Mouse (Mus musculus) left cerebral cortex, postnatal 36 days (tissue): Measurements from ENCODE around the gene Skor1. TPM values are rescaled to one million over a fixed set of nuclear protein-coding genes. Genes with fewer than 3 reads are reported as not detected.

Experiments
- DNase-seq, 2 experiments: peaks; one replicate each; pipeline ENCODE4 v3.0.0; 2021 to 2022; ENCODE audit warnings: low spot score in 2 of 2, mixed read lengths in 1 of 2
- intact Hi-C: fragments of 180-260 bp; cut with DNase I; formaldehyde crosslinking; loops from one replicate; pipeline ENCODE4 v1.15.1; 2025
- total RNA-seq, 2 experiments: library from RNA; stranded (reverse); gene quantifications; 2 replicates each; pipeline ENCODE4 v1.2.3; 2021

The Skor1 gene
- total RNA-seq, 2 experiments from 2014 or later = 0.18 to 0.22 TPM

DNA sequence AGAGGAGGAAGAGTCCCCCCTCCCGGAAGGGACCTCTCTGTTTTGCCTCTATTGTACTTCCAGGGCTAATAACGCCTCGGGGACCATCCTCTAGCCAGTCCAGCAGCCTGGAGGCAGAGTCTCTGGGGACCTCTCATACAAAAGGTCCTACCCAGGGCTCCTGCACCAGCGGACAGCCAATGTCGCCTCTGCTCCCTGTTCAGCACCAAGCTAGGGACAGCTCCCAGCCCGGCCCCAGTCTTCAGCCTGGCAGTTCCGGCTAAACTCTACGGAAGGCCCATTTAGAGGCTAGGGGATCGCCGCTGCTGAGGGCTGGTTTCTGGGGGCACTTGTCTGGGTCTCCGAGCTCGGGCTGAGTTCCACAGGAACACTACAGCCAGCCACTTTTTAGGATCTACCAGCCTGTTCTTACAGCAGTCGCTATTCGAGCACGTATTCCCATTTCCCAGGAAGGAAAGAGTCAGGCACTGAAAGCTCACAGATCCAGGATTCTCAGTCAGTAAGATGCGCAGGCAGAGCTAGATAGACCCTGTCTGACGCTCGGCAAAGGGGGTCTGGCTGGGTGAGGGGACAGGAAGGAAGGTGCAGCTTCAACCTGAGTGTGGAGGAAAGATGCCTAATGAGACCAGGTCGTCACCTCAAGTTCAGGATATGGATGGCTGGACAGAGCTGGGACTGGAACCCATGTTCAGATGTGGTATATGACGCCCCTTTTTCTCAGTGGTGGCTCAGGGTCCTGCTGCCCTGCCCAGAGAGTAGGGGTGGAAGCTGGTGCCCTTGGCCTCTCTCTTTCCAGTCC, 2.5 kb upstream of the Skor1 start:
- DNase-seq = no peak
- intact Hi-C loops = no loop called here

DNA sequence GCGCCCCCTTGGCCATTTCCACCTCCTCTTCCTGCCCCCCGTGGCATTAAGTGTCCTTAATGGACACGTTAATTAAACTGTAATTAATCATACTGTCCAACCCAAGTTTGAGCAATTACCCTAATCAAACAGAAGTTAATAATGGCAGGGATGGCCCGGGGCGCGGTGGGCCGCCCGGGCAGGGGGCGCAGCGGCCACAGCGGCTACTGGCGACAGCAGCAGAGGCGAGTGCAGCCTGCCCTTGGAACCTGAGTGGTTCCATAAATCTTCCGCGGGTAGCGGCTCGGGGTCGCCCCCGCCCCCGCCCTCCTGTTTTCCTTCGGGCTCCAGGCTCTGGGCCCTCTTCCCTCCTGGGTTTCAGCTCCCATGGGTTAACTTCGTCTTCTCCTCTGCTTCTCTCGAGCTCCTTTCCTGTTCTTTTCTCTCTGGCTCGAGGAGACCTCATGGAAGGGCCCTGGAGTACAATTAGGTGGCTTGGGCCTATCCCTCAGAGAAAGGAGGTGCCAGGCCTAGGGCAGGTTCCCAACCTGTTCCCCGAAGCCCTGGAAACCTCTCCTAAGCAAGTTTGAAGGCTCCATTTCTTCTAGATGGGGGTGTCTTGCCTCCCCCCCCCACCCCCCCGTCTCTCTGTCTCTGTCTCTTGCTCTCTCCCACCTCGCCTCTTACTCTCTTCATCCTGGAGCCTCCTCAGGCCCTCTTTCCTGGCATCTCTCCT, 1.5 kb upstream of the Skor1 start:
- intact Hi-C loops = no loop called here
- DNase-seq = no peak

DNA sequence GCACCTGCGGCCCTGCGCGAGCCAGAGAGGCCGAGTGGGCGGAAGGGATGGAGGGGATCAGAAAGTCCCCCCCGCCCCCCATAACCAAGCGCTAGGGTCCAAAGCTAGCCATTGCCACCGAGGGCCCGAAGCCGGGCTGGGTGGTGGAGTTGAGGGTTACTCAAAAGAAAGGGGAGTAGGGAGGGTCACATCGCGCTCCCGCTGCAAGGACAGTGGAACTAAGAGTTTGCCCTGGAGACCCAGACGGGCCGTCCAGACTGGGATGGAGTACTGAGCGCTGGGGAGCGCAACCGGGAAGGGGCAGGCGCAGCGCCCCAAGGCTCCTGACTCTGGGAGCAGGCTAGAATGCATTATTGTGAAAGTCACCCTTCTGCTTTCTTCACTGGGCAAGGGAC, 608 bp upstream of the Skor1 start:
- DNase-seq = no peak
- intact Hi-C loops = loop anchor here (5.0 kb wide), 1 partner anchor 363 kb away; no protein-coding TSS in a partner anchor

DNA sequence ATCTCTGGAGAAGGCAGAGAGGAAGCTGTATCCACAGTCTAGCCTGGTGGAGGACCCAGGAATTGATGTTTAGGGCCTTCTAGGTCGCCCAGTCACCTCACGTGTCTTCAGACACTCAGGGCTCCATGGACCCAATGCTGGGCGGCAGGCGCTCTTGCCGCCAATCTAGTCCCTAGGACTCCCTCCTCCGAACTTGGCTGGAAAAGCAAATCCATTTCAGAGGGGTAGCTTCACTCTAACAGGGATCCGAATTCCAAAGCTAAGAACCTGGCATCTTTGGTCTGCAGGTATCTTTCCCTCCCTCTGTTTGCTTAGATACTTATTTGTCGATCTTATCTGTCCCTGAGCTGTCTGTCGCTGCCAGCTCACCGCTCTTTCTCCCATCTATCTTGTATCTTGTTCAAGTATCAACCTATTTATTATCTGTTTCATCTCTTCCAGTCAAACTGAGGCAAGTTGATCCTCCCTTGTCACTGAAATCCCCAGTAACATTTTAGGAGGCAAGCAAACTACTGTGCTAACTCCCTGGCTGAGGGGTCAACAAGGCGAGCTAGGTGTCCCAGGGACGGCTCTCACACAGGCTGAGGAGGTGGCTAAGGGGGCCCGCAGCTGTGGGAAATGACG, 863 bp downstream of the Skor1 start:
- intact Hi-C loops = loop anchor here (5.0 kb wide), 1 partner anchor 364 kb away; no protein-coding TSS in a partner anchor
- DNase-seq = no peak

DNA sequence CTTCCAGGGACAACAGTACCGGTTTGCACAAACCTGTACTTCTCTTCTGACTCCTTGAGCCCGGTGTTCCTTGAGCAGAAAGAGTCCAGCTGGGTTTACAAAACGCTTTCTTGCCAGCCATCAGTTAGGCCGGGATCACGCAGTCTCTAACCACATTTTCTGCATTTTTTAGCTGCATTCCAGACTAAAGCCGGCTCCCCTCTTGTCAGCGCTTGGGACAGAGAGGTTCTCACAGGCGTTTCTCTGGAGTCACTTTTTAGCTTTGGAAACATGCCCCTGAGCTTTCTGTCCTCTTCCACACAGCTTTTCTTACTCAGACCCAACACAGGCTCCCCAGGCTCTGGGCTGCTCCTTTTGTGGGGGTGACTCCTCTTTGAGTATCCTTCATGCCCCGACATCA, 1.5 kb downstream of the Skor1 start:
- no peak for DNase-seq
- intact Hi-C loops = loop anchor here (5.0 kb wide), 1 partner anchor 365 kb away; no protein-coding TSS in a partner anchor

DNA sequence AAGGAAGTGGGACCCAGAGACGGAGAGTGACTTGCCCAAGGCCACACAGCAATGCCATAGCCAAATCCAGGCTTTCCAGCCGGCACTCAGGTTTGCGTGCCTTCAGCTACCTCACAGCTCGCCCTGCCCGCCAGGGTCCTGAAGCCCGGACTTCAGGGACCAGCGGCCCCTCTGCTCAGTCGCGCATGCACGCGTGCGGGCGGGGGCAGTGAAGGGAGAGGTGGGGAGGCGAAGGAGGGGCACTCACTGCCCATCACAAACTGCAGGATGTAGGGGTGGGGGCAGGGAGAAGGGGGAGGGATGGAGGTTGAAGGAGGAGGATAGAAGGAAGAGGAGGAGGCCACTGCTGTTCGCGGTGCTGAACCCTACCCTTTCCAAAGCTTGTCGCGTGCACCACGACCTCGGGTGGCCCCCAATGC, 1.9 kb downstream of the Skor1 start:
- intact Hi-C loops = loop anchor here (5.0 kb wide), 1 partner anchor 365 kb away; no protein-coding TSS in a partner anchor
- DNase-seq = no peak

DNA sequence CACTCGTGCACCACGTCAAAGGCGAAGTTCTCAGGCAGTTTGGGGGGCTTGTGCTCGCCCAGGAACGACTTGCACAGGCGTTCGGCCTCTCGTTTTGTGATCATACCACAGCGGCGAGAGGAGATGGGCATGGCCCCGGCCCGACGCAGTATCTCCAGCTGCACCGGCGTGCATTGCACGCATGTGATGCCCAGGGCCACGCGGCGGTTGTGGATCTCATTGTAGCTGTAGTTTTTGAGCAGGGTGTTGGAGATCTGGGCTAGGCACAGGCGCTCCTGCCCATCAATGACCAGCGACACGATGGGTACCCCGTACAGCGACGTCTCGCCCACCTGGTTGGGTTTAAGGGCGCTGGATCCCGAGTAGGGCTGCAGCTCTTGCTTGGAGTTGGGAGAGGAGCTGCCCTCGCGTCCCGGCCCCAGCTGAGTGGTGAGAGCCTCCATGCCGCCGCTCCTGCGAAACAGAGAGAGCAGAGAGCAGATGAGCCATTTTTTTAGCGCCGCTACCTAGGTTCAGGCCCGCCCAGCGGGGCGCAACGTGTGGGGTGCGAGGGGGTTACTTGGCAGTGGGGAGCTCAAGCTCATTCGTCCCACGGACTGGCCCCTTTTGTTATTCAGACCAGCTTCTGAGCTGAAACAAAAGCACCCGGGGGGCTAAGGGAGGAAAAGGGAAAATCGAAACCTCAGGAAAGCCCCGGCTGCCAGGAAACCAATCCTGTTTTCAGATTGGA, 2.5 kb downstream of the Skor1 start:
- DNase-seq = no peak
- intact Hi-C loops = loop anchor here (5.0 kb wide), 1 partner anchor 366 kb away; no protein-coding TSS in a partner anchor

DNA sequence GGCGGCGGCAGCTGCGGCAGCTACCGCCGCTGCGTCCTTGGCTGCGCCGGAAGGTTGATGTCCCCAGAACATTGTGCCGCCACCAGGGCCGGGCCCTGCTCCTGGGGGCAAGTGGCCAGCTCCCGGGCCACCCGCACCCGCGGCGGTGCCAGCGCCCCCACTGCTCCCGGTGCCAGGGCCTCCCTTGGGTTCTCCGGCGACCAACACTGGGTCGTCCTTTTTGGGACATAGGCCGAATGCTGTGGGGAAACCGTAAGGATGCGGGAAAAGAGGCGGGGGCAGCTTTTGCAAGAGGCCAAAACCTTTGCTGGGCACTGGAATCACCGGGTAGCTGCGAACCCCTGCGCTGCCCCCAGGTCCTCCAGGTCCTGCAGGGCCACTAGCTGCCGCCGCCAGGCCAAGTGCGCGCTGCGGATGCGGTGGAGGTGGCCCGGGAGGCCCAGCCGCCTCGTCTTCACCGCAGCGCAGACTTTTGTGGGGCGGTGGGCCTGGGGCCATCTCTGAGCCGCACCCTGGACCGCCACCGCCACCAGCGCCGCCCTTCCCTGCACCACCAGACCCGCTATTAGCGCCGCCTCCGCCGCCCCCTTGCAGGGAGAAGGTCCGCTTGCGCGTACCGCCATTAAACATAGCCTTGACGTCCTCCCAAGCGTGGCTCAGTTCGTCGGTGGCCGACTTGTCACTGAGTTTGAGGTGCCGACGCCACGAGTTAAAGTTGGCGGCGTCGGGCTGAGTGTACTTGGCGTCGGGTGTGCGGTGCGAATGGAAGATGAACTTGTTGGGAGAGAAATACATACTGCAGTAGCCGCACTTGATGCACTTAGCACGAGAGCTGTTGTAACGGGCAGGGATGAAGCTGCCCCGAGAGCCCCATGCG, 3.3 kb downstream of the Skor1 start:
- no peak for DNase-seq
- intact Hi-C loops = loop anchor here (5.0 kb wide), 1 partner anchor 367 kb away; no protein-coding TSS in a partner anchor

DNA sequence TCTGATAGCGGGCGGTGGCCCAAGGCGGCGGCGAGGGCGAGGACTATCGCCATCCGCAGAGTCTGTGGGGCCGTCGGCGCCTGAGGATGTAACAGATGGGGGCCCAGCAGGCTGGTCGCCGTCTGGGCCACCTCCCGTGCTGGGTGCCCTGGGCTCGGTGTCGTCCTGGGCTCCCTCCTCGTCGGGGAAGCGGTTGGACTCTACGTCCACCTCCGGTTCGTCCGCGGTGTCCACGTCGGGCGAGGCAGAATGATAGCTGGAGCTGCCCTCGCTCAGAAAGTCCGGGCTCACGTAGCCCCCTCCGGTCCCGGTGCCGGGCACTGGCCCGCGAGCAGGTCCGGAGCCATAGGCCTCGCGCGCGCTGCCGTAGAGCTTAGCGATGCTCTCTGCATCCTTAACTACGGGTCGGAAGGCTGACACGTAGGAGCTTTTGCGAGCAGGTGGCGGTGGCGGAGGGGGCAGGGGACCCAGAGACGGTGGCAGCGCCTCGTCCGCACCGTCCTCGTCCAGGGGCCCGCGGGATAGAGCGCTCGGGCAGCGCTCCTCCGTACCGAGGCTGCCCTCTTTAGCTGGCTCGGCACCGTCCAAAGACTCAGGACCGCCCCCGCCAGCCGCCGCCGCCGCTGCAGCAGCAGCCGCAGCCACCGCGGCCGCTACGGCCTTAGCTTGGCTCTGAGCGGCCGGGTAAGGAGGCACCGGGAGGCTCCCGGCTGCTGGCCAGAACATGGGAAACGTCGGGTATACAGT, 4.1 kb downstream of the Skor1 start:
- intact Hi-C loops = loop anchor here (5.0 kb wide), 1 partner anchor 368 kb away; no protein-coding TSS in a partner anchor
- DNase-seq = no peak

DNA sequence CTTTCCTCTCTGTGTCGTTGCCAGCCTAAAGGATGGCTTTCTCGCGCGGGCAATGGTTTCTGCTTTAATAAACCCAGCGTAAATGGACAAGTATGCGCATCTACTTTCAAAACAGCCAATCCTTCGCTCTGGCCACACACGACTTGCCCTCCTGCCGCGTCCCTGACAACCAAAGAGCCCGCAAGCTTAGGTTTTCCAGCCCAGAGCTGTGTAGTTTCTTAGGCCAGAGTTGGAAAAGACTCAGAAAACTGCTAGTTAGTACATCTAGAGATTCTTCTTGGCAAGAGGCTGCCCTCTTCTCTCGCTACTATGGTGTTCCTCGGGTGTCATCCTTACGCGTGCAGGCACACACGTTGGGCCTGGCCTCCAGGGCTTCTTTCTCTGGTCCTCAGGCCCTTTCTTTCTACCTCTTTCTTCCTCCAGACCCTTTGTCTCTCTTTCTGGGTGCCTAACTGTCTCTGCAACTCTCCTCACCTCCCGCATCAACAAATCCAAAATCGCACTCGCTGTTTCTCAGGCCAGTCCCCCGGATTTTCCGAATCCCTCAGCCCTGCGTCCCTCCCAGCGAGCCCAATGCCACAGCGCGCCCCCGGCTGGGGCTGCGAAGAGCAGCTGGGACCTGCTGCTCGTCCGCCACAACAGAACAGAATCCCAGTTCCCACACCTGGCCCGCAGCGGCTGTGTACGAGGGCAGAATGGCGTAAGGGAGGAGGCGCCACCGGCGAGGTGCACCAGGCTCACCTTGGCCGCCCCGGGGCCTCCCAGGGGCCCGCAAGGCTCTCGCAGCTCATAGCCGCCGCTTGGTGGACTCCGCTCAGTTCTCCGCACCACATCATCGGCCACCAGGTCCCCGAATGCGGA, 4.9 kb downstream of the Skor1 start:
- intact Hi-C loops = no loop called here
- no peak for DNase-seq

DNA sequence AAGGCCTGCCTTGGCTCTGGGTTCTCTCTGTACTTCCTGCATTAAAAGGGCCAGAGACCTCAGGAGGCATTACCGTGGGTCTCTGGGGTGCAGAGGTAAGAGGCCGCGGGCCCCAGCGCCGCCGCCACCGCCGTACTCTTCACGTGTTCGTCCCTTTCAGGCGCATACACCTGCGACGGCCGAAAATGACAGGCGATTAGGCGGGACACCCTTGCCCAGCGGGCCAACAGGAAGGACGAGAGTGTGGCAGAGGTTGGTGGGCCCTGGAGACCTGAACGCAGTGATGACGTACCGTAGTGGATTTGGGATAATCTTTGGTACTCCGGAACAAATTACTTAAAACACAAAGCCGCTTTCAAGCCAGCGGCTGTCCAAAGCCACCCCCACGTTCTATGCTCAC, 5.5 kb downstream of the Skor1 start:
- DNase-seq = no peak
- intact Hi-C loops = no loop called here

DNA sequence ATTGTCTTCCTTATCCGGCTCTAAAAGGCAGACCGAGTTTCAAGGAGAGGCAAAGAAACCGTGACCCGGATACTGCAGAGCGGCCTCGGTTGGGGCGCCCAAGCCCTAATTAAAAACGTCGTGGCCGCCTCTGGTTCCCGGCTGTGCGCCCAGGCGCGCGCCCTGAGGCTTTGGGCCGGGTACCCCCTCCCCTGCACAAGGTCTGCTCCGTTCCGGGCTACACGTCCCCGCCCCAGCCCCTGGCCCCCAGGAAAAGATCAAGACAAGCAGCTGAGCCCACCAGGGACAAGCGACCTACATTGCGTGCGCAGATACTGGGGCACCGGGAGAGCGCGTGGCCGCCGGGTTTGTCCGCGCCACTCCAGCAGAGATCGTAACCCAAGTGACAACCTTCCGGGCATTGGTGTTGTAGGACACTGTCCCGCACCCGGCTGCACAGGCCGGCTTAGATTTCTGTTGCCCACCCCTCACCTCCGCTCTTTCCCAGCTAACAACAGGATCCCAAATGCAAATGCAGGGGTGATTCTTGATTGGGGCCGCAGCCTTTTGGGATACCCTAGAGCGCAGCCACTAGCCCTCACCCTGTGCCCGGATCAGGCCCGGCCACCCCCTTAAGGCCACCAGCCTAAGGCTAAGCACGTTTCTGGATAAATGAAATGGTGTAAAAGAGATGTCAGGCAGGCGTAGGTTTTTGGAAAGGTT, 6.3 kb downstream of the Skor1 start:
- intact Hi-C loops = no loop called here
- no peak for DNase-seq

DNA sequence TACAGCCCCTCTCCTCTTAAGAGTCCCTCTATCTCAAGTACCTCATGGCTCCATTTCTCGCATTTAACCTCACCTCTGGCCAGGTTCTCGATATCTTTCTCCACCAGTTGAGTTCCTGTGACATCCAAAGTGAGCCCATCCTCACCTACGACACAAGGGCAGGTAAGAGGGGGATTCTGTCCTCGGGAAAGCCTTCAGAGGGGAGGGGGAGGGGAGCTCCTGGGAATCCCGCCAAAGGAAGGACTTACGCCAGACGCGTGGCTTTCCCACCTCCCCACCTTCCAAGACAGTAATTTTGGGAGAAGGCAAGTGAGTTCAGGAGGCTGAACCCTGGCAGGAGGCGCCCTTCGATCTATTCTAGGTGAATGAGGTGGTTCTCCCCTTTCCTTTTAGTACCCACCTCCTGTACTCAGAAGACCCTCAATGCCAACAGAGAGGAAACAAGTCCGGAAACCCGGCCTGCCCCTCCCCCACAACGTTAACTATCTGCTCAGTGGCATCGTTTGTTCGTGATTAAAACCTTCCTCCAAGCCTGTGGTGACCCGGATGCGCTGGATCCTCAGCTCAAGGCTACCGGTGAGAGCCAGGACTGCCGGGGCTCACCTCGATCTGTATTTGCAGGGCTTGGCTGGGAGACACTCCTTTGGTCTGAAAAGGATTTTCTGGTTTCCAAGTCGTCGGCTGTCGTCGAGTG, 7.0 kb downstream of the Skor1 start:
- no peak for DNase-seq
- intact Hi-C loops = no loop called here

DNA sequence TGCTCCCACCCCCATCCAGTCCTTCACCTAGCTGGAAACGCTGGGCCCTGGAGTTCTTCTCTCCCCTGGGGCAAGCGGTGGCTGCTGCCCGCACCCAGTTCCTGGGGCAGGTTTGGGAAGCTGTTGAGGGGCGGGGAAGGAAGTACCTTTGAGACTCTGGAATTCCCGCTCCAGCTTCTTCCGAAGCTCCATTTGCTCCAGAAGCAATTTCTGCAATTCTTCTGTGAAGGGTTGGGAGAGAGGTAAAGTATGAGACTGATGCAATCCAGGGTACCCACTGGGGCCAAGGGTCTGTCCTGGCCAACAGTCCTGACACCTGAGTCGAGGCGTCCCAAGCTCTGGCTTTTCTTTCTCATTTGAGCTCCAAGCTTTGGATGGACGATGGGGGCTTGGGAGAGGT, 8.6 kb downstream of the Skor1 start:
- no peak for DNase-seq
- intact Hi-C loops = no loop called here

DNA sequence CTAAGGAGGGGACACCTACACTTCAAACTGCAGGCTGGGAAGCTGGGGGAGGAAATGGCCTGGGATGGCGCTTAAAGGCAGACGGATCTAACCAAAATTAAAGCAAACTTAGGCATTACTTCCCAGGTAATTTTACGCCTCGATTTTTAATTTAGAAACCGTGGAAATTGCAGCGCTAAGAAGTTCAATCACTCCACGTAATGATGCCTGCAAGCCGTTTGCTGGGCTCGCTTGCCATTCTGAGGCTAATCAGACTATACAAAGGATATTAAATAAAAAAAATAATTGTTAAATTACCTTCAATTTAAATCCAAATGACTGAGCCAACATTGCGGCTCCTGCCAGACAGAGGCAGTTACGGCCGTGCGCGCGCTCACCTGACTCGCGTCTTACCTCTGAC, 9.1 kb downstream of the Skor1 start:
- DNase-seq = no peak
- intact Hi-C loops = loop anchor here (5.0 to 10.0 kb wide), 3 partner anchors 463 to 703 kb away; partner anchors contain the start of genes Aagab, Iqch and Smad3

DNA sequence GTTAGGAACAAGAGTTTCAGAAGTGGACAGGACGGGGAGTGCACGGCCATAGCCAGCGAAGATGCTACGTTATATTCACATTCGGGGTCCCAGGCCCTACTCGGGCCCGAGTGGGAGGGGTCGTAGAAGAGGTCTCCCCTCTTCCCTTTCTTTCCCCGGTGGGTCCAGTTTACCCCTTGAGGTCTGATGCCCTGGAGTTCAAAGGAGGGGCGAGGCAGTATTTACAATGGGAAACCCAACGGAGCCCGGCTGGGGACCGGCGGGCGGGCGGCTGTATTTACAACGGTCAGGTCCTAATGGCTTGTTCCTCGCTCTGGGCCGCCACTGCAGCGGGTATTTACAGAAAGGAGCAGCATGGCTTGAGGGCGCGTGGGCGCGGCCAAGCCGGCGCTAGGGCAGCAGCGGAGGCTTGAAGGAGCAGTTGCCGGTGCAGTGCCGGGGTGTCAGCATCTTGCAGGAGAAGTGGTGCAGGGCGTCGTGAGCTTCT, 10.2 kb downstream of the Skor1 start:
- DNase-seq = no peak
- intact Hi-C loops = loop anchor here (5.0 to 10.0 kb wide), 3 partner anchors 464 to 704 kb away; partner anchors contain the start of genes Aagab, Iqch and Smad3
